Mouse (Mus musculus) CD4-positive, CD25-positive, alpha-beta regulatory T cell (primary cell): ENCODE results near the gene Xpr1. TPM values are rescaled to one million over a fixed set of nuclear protein-coding genes. Genes with fewer than 3 reads are reported as not detected.

Source experiments
- polyA plus RNA-seq: library from polyadenylated mRNA; unstranded; fragments of 100-300 nt; shearing (Covaris generic); gene quantifications from one replicate; pipeline ENCODE4 v1.2.1, GENCODE M21; 2017

Gene Xpr1
- 33.9 TPM for polyA plus RNA-seq

GRCm38 (mm10) chr1:155416701-155417677 is at the start of gene Xpr1:
Gene Xpr1, minus strand, starts transcription at chr1:155417415.

GRCm38 (mm10) chr1:155243797-155244770 is 173.1 kb downstream of the Xpr1 start, which contains the start of gene BC034090:
Gene BC034090, minus strand, starts transcription at chr1:155244444.

Other genes starting within 250 kb of the Xpr1 start
- gene BC034090, start 173.0 kb downstream of the Xpr1 start, polyA plus RNA-seq = 1.0 TPM
- 80.5 TPM for gene Acbd6, start 140.7 kb upstream of the Xpr1 start, polyA plus RNA-seq